Mouse (Mus musculus) MEL (cell line): ENCODE results near the gene Gcg. TPM values are rescaled to one million over a fixed set of nuclear protein-coding genes. Genes with fewer than 3 reads are reported as not detected.

Experiments used
- DNase-seq: peaks from one replicate; pipeline ENCODE4 v3.0.0; 2011; ENCODE audit warnings: low read depth, low spot score
- H3K27ac ChIP-seq: 2 replicates; pipeline ENCODE4 v1.5.1; 2012; ENCODE audit warnings: low read depth, mild to moderate bottlenecking, control low read depth, low read length, moderate library complexity; ENCODE audit not compliant: control insufficient read depth
- H3K27me3 ChIP-seq, 2 experiments: fragments of 150-350 bp in 1 of 2; sonication (generic) in 1 of 2; 2 replicates each; pipeline ENCODE4 v1.6.1; 2012; ENCODE audit warnings: low read length in 2 of 2, mild to moderate bottlenecking in 2 of 2, improper control_type of control experiment in 1 of 2, moderate library complexity in 1 of 2; ENCODE audit not compliant: insufficient read depth in 2 of 2, control insufficient read depth in 1 of 2
- H3K36me3 ChIP-seq, 2 experiments: 2 replicates each; pipeline ENCODE4 v1.6.1; 2012 to 2014; ENCODE audit warnings: low read length in 2 of 2, improper control_type of control experiment in 1 of 2, inconsistent platforms in 1 of 2, mild to moderate bottlenecking in 1 of 2; ENCODE audit not compliant: insufficient read depth in 2 of 2, control insufficient read depth in 1 of 2
- H3K4me1 ChIP-seq, 2 experiments: fragments of 150-350 bp in 1 of 2; sonication (generic) in 1 of 2; 2 replicates each; pipeline ENCODE4 v1.6.1; 2012; ENCODE audit warnings: low read length in 2 of 2, improper control_type of control experiment in 1 of 2, mild to moderate bottlenecking in 1 of 2; ENCODE audit not compliant: insufficient read depth in 2 of 2, control insufficient read depth in 1 of 2
- H3K4me3 ChIP-seq, 2 experiments: fragments of 150-350 bp in 1 of 2; sonication (generic) in 1 of 2; 2 replicates each; pipeline ENCODE4 v1.5.1; 2012; ENCODE audit warnings: low read depth in 2 of 2, low read length in 2 of 2, mild to moderate bottlenecking in 2 of 2, moderate library complexity in 2 of 2, control low read depth in 1 of 2, improper control_type of control experiment in 1 of 2; ENCODE audit not compliant: control insufficient read depth in 1 of 2, insufficient read depth in 1 of 2
- H3K79me2 ChIP-seq: 2 replicates; pipeline ENCODE4 v1.6.1; 2012; ENCODE audit warnings: mild to moderate bottlenecking, low read length, moderate library complexity; ENCODE audit not compliant: control insufficient read depth, poor library complexity, insufficient read depth
- H3K9ac ChIP-seq: 2 replicates; pipeline ENCODE4 v1.6.1; 2012; ENCODE audit warnings: low read depth, mild to moderate bottlenecking, control low read depth, low read length, moderate library complexity; ENCODE audit not compliant: control insufficient read depth, poor library complexity, severe bottlenecking
- H3K9me3 ChIP-seq: fragments of 150-350 bp; sonication (generic); replicated peaks from 2 replicates; pipeline ENCODE4 v1.6.1; 2012; ENCODE audit warnings: mild to moderate bottlenecking, low read length, improper control_type of control experiment, moderate library complexity; ENCODE audit not compliant: insufficient read depth
- BHLHE40 ChIP-seq: IDR thresholded peaks from 2 replicates; pipeline ENCODE4 v1.6.1; 2012; ENCODE audit warnings: low read depth, mild to moderate bottlenecking, inconsistent platforms, low read length, improper control_type of control experiment, borderline replicate concordance
- CHD2 ChIP-seq: IDR thresholded peaks from 2 replicates; pipeline ENCODE4 v1.6.1; 2011; ENCODE audit warnings: low read length, improper control_type of control experiment
- CTCF ChIP-seq, 3 experiments: IDR thresholded peaks in 2 of 3; conservative IDR thresholded peaks in 1 of 3; 2 replicates each; pipeline ENCODE4 v1.5.1; 2011 to 2012; ENCODE audit warnings: low read length in 3 of 3, low read depth in 2 of 3, mild to moderate bottlenecking in 2 of 3, improper control_type of control experiment in 1 of 3, inconsistent platforms in 1 of 3, mixed read lengths in 1 of 3, moderate library complexity in 1 of 3; ENCODE audit not compliant: control insufficient read depth in 1 of 3, insufficient read depth in 1 of 3, poor library complexity in 1 of 3, severe bottlenecking in 1 of 3
- E2F4 ChIP-seq: IDR thresholded peaks from 2 replicates; pipeline ENCODE4 v1.6.1; 2011; ENCODE audit warnings: low read depth, low read length, improper control_type of control experiment, borderline replicate concordance
- ELF1 ChIP-seq: IDR thresholded peaks from 2 replicates; pipeline ENCODE4 v1.6.1; 2014; ENCODE audit warnings: low read depth, mild to moderate bottlenecking, inconsistent platforms, low read length, improper control_type of control experiment, moderate library complexity
- EP300 ChIP-seq, 2 experiments: IDR thresholded peaks; 2 replicates each; pipeline ENCODE4 v1.6.1; 2011; ENCODE audit warnings: improper control_type of control experiment in 2 of 2, low read length in 2 of 2, low read depth in 1 of 2, mild to moderate bottlenecking in 1 of 2
- ETS1 ChIP-seq: IDR thresholded peaks from 2 replicates; pipeline ENCODE4 v1.6.1; 2012; ENCODE audit warnings: low read depth, mild to moderate bottlenecking, inconsistent platforms, low read length, improper control_type of control experiment, moderate library complexity
- GABPA ChIP-seq: IDR thresholded peaks from 2 replicates; pipeline ENCODE4 v1.6.1; 2012; ENCODE audit warnings: low read depth, mild to moderate bottlenecking, inconsistent platforms, low read length, improper control_type of control experiment, moderate library complexity
- HCFC1 ChIP-seq: IDR thresholded peaks from 2 replicates; pipeline ENCODE4 v1.6.1; 2012; ENCODE audit warnings: low read depth, mild to moderate bottlenecking, inconsistent platforms, low read length, improper control_type of control experiment, moderate library complexity
- JUND ChIP-seq: IDR thresholded peaks from 2 replicates; pipeline ENCODE4 v1.6.1; 2011; ENCODE audit warnings: low read depth, mild to moderate bottlenecking, improper control_type of control experiment, low read length
- KAT2A ChIP-seq: conservative IDR thresholded peaks from 2 replicates; pipeline ENCODE4 v1.6.1; 2012; ENCODE audit warnings: low read depth, low read length, improper control_type of control experiment, inconsistent platforms
- MAFK ChIP-seq: IDR thresholded peaks from 2 replicates; pipeline ENCODE4 v1.6.1; 2011; ENCODE audit warnings: low read depth, mild to moderate bottlenecking, low read length, improper control_type of control experiment, borderline replicate concordance
- MAX ChIP-seq: IDR thresholded peaks from 2 replicates; pipeline ENCODE4 v1.6.1; 2011; ENCODE audit warnings: low read length, improper control_type of control experiment
- MYC ChIP-seq: IDR thresholded peaks from 2 replicates; pipeline ENCODE4 v1.6.1; 2011; ENCODE audit warnings: low read depth, mild to moderate bottlenecking, low read length, improper control_type of control experiment, moderate library complexity
- POLR2A ChIP-seq, 2 experiments: IDR thresholded peaks; 2 replicates each; pipeline ENCODE4 v1.6.1; 2011 to 2012; ENCODE audit warnings: low read length in 2 of 2, mild to moderate bottlenecking in 2 of 2, control low read depth in 1 of 2, improper control_type of control experiment in 1 of 2, low read depth in 1 of 2, moderate library complexity in 1 of 2; ENCODE audit not compliant: control insufficient read depth in 1 of 2, insufficient read depth in 1 of 2, poor library complexity in 1 of 2
- POLR2AphosphoS2 ChIP-seq: IDR thresholded peaks from 2 replicates; pipeline ENCODE4 v1.6.1; 2011; ENCODE audit warnings: low read length, improper control_type of control experiment
- RAD21 ChIP-seq: IDR thresholded peaks from 2 replicates; pipeline ENCODE4 v1.6.1; 2011; ENCODE audit warnings: mild to moderate bottlenecking, low read depth, low read length, improper control_type of control experiment
- SMC3 ChIP-seq: IDR thresholded peaks from 2 replicates; pipeline ENCODE4 v1.6.1; 2011; ENCODE audit warnings: low read depth, low read length, improper control_type of control experiment
- TAL1 ChIP-seq: IDR thresholded peaks from 2 replicates; pipeline ENCODE4 v1.6.1; 2012; ENCODE audit warnings: mild to moderate bottlenecking, inconsistent platforms, low read length, moderate library complexity, mixed read lengths
- TBP ChIP-seq: IDR thresholded peaks from 2 replicates; pipeline ENCODE4 v1.8.0; 2011; ENCODE audit warnings: low read depth, low read length, improper control_type of control experiment
- TCF12 ChIP-seq: IDR thresholded peaks from 2 replicates; pipeline ENCODE4 v1.6.1; 2014; ENCODE audit warnings: low read depth, mild to moderate bottlenecking, inconsistent platforms, low read length, improper control_type of control experiment, moderate library complexity
- UBTF ChIP-seq: IDR thresholded peaks from 2 replicates; pipeline ENCODE4 v1.6.1; 2012; ENCODE audit warnings: low read depth, mild to moderate bottlenecking, inconsistent platforms, low read length, improper control_type of control experiment, moderate library complexity, borderline replicate concordance; ENCODE audit not compliant: insufficient read depth
- USF1 ChIP-seq: IDR thresholded peaks from 2 replicates; pipeline ENCODE4 v1.6.1; 2014; ENCODE audit warnings: low read depth, mild to moderate bottlenecking, inconsistent platforms, low read length, improper control_type of control experiment, moderate library complexity
- USF2 ChIP-seq, 2 experiments: IDR thresholded peaks; 2 replicates each; pipeline ENCODE4 v1.6.1; 2011 to 2012; ENCODE audit warnings: improper control_type of control experiment in 2 of 2, low read length in 2 of 2, borderline replicate concordance in 1 of 2, inconsistent platforms in 1 of 2, low read depth in 1 of 2, mild to moderate bottlenecking in 1 of 2; ENCODE audit not compliant: insufficient read depth in 1 of 2
- ZC3H11A ChIP-seq: IDR thresholded peaks from 2 replicates; pipeline ENCODE4 v1.6.1; 2012; ENCODE audit warnings: low read depth, mild to moderate bottlenecking, inconsistent platforms, low read length, improper control_type of control experiment
- ZKSCAN1 ChIP-seq: IDR thresholded peaks from 2 replicates; pipeline ENCODE4 v1.6.1; 2012; ENCODE audit warnings: low read depth, mild to moderate bottlenecking, inconsistent platforms, low read length, improper control_type of control experiment, moderate library complexity
- ZMIZ1 ChIP-seq: IDR thresholded peaks from 2 replicates; pipeline ENCODE4 v1.6.1; 2012; ENCODE audit warnings: low read depth, mild to moderate bottlenecking, inconsistent platforms, low read length, improper control_type of control experiment, moderate library complexity
- ZNF384 ChIP-seq: IDR thresholded peaks from 2 replicates; pipeline ENCODE4 v1.6.1; 2012; ENCODE audit warnings: low read depth, mild to moderate bottlenecking, inconsistent platforms, low read length, improper control_type of control experiment
- polyA plus RNA-seq, 2 experiments: library from polyadenylated mRNA; stranded (reverse) in 1 of 2; unstranded in 1 of 2; fragments of >175 nt in 1 of 2; fragments of >200 nt in 1 of 2; gene quantifications; 2 replicates each; pipeline versions ENCODE4 v1.2.1 to v1.2.4; 2012; ENCODE audit warnings: low replicate concordance in 2 of 2, low read depth in 1 of 2; ENCODE audit not compliant: insufficient read length in 2 of 2, insufficient read depth in 1 of 2, missing spikeins in 1 of 2
- total RNA-seq: library from RNA; depleted of rRNA; stranded (reverse); fragments of 300-350 nt; gene quantifications from 2 replicates; pipeline ENCODE4 v1.2.3, GENCODE M21; 2012

Gcg gene
- total and polyA plus RNA-seq, 3 experiments: not detected

GRCm38 (mm10) chr2:62498821-62499220, 15.4 kb upstream of the Gcg start:
- Histone ChIP-seq H3K27me3 (no peaks in the 10 kb centered on the region; a peak in 1 of 4 replicates), H3K36me3 (no peaks in the 10 kb centered on the region), H3K4me1 (no peaks in the 10 kb centered on the region), H3K9me3 (no peaks in the 10 kb centered on the region), H3K27ac (no peak overlapping the region), H3K79me2 (no peaks in the 10 kb centered on the region), H3K4me3 (no peak overlapping the region), H3K9ac (no peak overlapping the region)
- no peak for TF ChIP-seq BHLHE40
- DNase-seq: no peak

DNA sequence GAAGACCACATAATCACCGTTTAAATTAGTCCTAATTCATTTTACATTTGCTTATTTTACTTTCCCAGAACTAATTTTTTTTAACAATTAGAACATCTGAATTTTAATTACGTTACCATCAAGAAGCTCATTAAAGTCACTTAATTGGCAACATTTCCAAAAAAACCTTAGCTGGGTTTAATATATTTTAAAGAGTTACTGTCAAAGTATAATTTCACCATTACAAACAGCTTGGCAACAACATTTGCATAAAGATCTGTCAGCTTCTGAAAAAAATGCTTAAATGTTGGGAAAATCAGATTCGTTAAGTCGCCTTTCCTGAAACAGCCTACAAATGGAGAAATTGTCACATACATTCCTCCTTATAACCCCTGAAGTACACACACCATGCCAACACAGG, 14.6 kb upstream of the Gcg start:
- no peak overlapping the region for H3K9ac ChIP-seq
- no peak for DNase-seq

GRCm38 (mm10) chr2:62497333-62498002, 14.0 kb upstream of the Gcg start:
- no peak for DNase-seq
- H3K27ac ChIP-seq: no peak overlapping the region
- no peak for TF ChIP-seq SMC3
- TF ChIP-seq E2F4: no peak
- no peak for TF ChIP-seq POLR2AphosphoS2
- TF ChIP-seq POLR2A (IDR thresholded peaks at IDR 0.05; ENCODE audit: control insufficient read depth in 1 of 2, insufficient read depth in 1 of 2, low read depth in 1 of 2, low read length in 2 of 2, poor library complexity in 1 of 2): no peak
- TF ChIP-seq ZMIZ1: no peak
- no peak for TF ChIP-seq MAX
- no peak for TF ChIP-seq BHLHE40
- TF ChIP-seq HCFC1: no peak
- TF ChIP-seq ZNF384: no peak
- TF ChIP-seq USF1: no peak
- TF ChIP-seq MAFK: no peak
- TF ChIP-seq RAD21: no peak
- no peak for TF ChIP-seq JUND
- no peak for TF ChIP-seq TBP
- TF ChIP-seq CHD2: no peak
- no peak for TF ChIP-seq USF2 (IDR thresholded peaks at IDR 0.05; ENCODE audit: borderline replicate concordance in 1 of 2, insufficient read depth in 1 of 2, low read depth in 1 of 2, low read length in 2 of 2)
- TF ChIP-seq TAL1: no peak
- TF ChIP-seq ELF1: no peak
- no peak for TF ChIP-seq GABPA
- TF ChIP-seq ZKSCAN1: no peak

More for the DNA sequence above, 14.6 kb upstream of the Gcg start:
- Histone ChIP-seq H3K4me3 (no peak overlapping the region), H3K36me3 (no peaks in the 10 kb centered on the region), H3K79me2 (no peaks in the 10 kb centered on the region), H3K4me1 (no peaks in the 10 kb centered on the region), H3K27ac (no peak overlapping the region), H3K9me3 (no peaks in the 10 kb centered on the region), H3K27me3 (no peaks in the 10 kb centered on the region; a peak in 1 of 4 replicates)
- TF ChIP-seq KAT2A (no peak), MAX (no peak), ETS1 (no peak), ZC3H11A (no peak), MYC (no peak), CHD2 (no peak), CTCF (IDR thresholded peaks at IDR 0.05 in 2 of 3, conservative IDR thresholded peaks at IDR 0.05 in 1 of 3; ENCODE audit: control insufficient read depth in 1 of 3, insufficient read depth in 1 of 3, low read depth in 2 of 3, low read length in 3 of 3, poor library complexity in 1 of 3, severe bottlenecking in 1 of 3) (no peak), RAD21 (no peak), UBTF (no peak), TCF12 (no peak), EP300 (IDR thresholded peaks at IDR 0.05; ENCODE audit: low read depth in 1 of 2, low read length in 2 of 2) (no peak)

More at GRCm38 (mm10) chr2:62497333-62498002, 14.0 kb upstream of the Gcg start:
- H3K4me3 ChIP-seq: no peak overlapping the region
- no peaks in the 10 kb centered on the region for H3K79me2 ChIP-seq
- no peaks in the 10 kb centered on the region for H3K36me3 ChIP-seq
- H3K27me3 ChIP-seq: no peaks in the 10 kb centered on the region; a peak in 1 of 4 replicates
- no peaks in the 10 kb centered on the region for H3K4me1 ChIP-seq
- no peak overlapping the region for H3K9ac ChIP-seq
- no peaks in the 10 kb centered on the region for H3K9me3 ChIP-seq
